Mouse (Mus musculus) liver, embryonic 14.5 days (tissue): ENCODE measurements at regions not wholly inside any gene's neighbourhood (a gene's known extent, or its start where the extent isn't known, plus 50 kb on each side); places are given as distances from the start of the nearest gene placed in this dataset.

ENCODE experiments used
- CTCF ChIP-seq: IDR thresholded peaks from 2 replicates; pipeline ENCODE4 v1.5.1; 2016; ENCODE audit warnings: antibody characterized with exemption, low read depth, control low read depth
- EP300 ChIP-seq: IDR thresholded peaks from 2 replicates; pipeline ENCODE4 v1.6.1; 2016; ENCODE audit warnings: antibody characterized with exemption, low read depth

- TF ChIP-seq EP300, result no peak
- TF ChIP-seq CTCF, result no peak
Measured at GRCm38 (mm10) chr13:112211841-112212240, 76.4 kb upstream of the Ankrd55 start.
